Mouse (Mus musculus) E14TG2a.4 (cell line): ENCODE measurements around the gene Rgs9.

Experiments used
- CTCF ChIP-seq: conservative IDR thresholded peaks from 2 replicates; pipeline ENCODE4 v1.5.1; 2014; ENCODE audit warnings: low read length
- POU5F1 ChIP-seq: IDR thresholded peaks from 2 replicates; pipeline ENCODE4 v1.6.1; 2014; ENCODE audit warnings: low read length, borderline replicate concordance

DNA sequence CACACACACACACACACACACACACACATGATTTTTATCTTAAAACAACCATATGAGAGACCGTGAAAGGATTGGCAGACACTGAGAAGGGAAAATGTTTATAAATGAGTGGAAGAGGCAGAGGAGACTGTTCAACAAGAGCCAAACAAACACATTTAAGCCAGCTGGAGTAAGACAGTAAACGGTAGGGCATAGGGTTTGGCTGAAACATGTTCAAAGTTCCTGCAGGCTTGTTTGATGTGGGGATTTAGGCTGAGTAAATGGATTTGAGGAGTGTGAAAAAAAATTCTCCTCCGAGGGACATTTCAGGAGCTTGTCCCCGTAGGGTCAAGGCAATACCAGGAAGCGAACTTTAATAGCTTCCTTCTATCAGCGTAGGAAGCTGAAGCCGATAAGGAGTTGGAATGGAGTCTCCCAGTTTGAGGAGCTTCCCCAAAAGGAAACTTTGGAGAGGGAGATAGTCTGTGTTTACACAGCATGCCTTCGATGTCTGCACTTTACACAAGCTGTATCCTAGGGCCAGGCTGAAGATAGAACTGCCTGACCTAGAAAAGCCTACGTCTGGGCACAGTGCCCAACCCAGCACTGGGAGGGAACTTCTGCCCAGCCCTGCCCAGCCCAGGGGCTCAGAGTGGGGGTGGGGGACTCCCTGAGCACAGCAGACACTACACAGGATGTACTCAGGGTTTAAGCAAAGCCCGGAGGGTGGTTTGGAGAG lies 49.5 kb upstream of the Rgs9 start:
- TF ChIP-seq POU5F1 (no peak), CTCF (no peak)
